Mouse (Mus musculus) natural killer cell, adult 2 months (primary cell): ENCODE measurements around the gene Sctr.

Experiments
- DNase-seq, 2 experiments: peaks; one replicate each; pipeline ENCODE4 v3.0.0; 2022; ENCODE audit warnings: low spot score in 2 of 2

Sctr gene

DNA sequence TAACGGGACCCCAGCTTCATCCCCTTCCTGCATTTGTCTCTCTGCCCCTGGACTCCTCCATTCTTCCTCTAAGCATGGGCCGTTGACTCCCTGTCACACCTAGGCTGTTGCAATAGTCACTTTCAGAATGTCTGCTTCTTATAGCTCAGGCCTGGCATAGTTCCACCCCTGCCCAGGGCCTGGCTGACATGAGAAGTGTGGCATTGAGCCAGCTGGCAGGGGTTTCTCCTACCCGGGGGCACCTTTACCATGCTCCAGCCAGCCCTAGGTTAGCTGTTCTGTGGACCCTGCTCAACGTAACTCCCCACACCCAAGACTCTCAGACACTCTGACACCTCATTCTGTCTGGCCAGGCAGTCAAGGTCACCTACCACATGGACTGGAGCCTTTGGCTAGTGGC is 21.0 kb downstream of the Sctr start:
- no peak for DNase-seq

DNA sequence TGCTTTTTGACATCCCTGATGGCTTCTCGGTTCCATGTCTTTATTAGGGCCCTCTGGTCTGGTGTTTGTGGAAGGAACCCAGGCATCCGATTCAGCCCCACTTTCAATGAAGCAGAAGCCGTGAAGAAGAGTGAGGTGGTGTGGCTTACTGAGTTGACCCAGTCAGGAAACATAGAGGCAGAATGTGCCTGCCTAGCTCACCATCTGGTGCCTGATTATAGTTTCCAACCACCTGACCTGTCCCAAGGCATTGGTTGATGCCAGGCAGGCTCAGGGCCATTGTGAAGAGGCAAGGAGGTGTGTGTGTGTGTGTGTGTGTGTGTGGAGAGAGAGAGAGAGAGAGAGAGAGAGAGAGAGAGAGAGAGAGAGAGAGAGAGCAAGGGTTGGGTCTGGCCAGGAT is 23.8 kb downstream of the Sctr start:
- DNase-seq: no peak

DNA sequence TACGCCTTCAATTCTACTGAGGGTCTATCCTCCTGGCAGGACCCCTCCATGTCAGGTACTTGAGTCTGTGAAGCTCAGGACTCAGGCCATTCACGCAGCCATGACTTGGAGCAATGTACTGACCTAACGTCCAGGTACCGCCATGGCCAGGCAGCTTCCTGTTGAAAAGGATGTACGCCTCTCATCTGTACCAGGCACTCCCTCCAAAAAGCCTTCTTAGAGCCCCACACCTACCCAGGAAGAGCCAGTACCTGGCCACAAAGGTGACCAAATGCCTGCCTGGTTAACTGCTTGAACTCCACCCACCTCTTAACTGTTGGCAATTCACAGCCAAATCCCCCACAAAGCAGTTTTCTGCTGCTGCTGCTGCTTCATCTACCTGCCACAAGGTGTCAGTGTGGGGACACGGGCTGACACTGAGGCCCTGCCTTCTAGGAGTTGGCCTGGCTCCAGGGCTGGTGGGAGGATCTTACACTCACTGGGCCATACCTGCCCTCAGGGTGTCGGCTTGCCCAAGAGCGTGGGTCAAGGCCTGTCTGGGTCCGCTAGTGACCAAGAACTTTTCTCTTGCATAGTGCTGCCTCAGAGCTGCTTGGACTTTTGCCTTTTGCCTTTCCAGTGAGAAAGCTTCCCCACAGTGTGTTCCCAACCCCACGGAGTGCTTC is 26.2 kb downstream of the Sctr start:
- peak; percentile 71 to 78 for DNase-seq

DNA sequence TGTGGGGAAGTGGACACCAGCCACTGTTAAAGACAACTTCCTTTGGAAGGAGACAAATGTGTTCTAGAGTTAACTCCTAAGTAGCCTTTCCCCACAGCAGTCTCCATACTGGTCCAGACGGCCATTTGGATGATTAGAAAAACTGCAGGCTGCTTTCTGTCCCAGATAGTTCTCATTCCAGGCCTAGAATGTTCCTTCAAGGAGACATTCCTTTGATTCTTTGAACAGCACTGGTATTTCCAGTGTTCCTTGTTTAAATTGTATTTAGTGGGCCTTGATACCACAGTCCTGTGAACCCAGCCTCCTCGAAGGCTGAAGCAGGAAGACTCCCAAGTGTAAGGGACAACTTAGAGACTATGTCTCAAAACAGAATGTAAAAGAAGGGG is 26.8 kb downstream of the Sctr start:
- DNase-seq: no peak

DNA sequence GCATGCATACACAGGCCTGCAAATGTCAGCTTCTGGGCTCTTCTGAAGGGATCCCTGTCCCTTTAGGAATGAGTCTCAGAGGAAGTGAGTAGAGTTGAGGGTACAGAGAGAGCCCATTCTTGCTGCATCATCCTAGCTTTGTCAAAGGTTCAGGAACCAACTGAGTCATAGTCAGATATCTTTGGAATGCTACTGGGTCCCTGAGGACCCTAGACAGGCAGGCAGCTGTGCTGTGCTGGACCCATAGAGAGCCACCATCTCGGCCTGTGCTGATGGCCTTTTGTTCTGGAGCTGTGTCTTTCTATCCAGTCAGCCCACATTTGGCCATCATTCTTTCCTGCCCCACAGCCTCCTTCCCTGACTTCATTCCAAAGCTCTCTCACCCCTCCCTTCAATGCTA is 28.1 kb downstream of the Sctr start:
- DNase-seq: no peak

DNA sequence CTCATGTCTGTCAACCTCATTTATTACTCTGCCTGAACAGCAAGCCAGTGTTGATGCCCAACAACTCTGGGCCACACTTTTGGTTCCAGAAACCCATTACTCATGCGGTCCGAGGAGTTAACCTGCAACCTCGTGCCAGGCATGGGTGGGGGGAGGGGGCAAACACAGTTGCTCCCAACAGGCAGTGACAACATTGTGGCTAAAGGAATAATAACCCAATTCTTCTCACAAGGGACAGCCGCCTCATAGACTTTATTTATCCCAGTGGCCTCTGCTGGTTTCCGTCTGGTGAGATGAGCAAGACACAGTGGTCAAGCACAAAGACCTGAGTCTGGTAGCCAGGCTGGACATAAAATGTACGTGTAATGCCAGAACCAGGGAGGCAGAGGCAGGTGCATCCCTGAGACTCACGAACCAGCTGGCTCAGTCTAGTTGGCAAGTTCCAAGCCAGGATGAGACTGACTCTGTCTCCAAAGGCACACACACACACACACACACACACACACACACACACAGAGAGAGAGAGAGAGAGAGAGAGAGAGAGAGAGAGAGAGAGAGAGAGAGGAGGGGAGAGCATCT is 28.9 kb downstream of the Sctr start:
- no peak for DNase-seq

DNA sequence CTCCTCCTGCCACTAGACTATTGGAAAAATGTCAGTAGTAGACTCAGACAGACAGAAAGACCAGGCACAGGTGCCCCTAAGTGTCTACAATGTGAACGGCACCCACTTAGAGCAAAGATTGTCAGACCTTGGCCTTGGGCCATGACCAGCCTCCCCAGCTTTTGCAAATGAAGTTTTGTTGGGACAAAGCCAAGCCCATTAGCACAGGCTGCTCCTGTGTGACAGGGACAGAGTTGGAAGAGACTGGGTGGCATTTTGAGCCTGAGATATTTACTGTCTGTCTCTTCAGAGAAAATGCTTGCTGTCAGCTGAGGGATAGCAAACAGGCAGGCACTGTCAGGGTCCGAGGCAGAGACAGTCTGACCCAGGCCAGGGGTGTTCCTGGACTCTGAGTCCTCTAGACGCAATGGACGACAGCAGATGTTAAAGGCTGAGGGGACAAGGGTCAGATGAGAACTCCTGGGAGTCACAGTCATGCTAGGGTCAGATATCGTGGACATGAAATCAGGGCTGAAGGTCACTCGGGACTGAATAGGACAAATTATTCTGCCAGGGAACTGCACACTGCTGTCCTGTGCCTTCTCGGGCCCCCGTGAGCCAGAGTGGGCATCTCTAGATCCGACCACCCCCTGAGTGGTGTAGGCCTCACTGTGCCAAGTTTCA is 30.5 kb downstream of the Sctr start:
- no peak for DNase-seq

DNA sequence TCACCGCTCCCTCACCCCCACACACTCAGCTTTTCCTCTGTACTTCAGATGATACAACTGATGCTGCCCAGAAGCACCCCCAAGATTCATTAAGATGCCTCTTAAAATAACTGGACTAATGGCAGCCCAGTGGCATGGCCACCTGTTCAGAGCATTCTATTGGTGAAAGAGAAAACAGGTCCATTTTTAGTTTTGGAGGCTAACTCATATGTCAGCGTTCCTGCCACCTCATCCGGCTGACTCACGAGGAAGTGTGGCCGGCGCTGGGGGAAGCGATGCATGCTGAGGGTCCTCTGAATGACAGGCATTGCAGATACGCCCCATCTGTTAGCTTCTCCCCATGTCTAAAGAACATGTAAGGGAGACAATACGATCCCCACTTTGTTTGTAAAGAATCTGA is 31.9 kb downstream of the Sctr start:
- no peak for DNase-seq

DNA sequence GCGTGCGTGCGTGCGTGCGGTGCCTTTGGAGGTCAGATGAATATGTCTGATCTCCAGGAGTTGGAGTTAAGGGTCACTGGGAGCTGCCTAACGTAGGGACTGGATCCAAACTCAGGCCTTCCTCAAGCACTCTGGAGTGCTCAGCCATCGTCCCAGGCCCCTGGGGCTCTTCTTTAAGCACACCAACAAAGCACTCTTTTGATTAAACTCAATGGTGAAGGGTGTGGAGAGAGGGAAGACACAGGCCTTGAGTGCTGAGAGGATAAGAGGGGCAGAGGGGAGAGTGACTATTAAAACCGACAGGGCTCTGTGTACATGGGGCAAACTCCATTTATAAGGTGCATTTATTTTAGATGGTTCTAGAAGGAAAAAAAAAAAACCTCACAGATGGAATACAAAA is 35.7 kb downstream of the Sctr start:
- no peak for DNase-seq

DNA sequence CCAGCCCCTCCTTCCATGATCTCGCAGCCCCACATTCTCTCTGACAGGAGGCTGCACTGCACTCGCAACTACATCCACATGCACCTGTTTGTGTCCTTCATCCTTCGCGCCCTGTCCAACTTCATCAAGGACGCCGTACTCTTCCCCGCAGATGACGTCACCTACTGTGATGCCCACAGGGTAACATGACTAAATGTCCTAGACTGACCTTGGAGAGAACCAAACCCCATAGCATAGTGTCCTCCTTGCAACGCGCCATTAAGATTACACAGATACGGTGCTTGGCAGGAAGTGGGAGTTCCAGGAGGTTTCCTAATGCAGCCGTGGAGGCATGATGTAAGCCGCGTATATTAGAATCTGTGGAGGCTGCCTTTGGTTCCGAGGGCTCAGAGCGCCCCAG is 37.9 kb downstream of the Sctr start:
- no peak for DNase-seq

DNA sequence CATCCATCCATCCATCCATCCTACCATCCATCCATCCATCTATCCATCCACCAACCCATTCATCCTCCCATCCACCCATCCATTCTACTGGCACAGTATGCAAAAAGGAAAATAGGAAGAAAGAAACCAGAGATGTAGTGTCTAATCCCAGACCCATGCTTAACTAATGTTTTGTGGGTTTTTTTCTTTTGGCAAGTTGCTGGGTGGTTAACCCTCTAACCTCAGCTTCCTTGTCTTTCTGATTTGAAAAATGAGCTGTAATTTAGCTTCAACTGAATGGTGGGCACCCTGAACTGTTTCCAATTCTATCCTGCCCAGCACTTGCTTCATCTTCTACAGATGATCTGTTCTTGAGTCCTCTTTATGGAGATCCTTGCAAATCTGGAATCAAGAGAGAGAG is 40.6 kb downstream of the Sctr start:
- DNase-seq: no peak

DNA sequence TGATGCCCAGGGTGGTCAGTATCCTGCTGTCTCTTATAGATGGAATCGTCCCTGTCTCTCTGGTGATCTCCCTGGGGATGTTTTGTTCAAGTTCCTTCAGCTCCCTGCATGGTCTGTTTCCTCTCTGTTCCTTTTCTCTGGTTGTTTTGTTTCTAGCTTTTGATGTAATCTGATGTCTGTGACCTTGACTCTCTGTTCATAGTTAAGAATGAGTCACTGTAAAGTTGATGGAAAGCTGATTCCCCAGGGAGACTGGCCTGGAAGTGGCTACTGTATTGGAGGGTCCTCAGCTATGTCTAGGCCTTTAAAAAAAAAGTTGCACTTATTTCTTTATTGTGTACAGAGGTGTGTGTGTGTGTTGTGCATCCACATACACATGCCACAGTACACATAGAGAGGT is 44.4 kb downstream of the Sctr start:
- no peak for DNase-seq

DNA sequence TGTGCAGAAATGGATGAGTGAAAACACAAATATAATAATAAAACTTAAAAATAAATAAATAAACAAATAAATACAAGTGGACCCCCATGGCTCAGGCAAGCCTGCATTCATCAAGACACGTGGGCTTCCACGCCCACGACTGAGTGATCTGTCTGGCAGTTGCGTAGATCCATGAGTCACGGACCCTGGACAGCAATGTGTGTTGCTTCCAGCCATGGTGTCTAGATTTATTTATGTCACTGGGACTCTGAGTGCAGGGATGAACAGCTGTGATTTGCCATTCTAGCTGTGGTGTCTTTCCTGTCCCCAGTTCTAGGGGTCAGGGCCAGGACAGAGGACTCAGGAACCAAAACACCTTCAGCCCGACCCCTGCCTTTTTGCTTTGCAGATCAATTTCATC is 48.3 kb downstream of the Sctr start:
- peak in 1 of 2 experiments; percentile 6 for DNase-seq

DNA sequence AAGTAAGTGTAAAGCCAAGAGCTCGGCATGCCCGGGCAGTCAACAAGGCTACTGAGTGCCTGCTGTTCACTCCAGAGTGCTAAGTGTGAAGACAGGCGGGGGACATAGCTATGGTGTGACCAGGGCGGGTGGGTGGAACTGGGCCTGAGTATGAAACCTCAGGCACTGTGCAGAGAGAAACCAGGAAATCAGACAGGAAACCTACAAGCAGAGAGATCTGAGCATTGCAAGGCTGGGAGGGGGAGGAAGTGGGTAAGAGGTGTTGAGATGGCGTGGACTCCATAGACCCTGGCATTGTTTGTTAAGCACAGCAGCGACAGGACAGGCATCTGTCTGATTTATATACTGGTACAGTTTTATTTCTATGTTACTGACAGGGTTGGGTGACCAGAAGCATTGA is 48.8 kb downstream of the Sctr start:
- peak; percentile 72 to 88 for DNase-seq

DNA sequence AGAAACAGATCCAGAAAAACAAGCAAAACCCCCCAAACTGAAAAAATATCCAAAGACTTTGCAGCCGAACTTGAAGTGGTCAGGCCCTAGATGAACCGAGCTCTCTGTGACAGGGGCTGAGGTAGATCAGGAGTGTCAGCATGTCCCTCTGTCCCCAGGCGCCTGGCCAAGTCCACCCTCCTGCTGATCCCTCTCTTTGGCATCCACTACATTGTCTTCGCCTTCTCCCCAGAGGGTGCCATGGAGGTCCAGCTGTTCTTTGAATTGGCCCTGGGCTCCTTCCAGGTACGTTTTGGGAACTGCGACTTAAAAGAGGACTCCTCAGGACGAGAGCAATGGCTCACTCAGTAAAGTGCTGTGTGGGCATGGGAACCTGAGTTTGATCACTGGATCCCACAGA is 49.5 kb downstream of the Sctr start:
- DNase-seq: no peak

DNA sequence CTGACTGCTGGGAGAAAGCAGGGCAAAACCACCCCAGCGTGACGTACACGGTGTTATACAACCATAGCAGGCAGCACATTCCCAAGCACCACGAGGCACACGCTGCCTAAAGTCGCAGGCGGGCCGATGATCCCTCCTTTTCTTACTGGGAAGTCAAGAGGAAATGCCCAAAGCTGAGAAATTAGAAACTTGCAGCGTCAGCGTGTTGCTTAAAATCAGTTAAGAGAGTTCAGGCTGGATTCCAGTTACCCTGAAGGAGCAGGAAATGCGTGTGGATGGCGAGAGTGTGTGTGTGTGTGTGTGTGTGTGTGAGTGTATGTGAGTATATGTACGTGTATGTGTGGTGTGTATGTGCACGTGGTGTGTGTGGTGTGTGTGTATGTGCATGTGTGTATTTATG is 50.4 kb downstream of the Sctr start:
- peak in 1 of 2 experiments; percentile 16 for DNase-seq

DNA sequence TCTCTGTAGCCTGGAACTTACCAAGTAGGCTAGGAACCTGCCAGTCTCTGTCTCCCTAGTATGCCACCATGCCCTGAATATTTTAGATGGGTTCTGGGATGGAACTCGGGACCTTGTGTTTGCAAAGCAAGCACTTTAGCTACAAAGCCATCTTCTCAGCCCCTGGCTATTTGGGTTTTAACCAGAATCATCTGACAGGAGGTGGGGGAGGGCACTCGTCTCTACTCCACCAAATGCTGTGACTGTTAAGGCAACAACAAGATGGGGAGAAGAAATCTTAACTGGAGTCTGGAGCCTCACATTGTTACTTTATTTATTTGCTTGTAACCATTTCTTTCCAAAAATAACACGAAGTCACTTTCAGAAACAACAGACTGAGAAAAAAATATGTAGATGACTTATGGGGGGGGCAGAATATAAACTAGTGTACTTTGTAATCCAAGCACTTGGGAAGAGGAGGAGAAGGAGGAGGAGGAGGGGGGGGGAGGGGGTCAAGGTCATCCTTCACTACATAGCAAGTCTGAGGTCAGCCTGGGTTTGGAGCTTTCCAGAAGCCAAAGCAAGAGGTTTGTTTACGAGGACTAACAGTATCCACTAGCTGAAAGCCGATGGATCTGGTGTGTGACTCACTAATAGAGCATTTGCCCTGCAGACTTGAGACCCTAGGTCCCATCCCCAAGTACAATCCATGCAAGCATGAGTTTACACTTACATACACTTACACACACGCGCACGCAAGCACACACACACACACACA is 51.2 kb downstream of the Sctr start:
- DNase-seq: no peak

DNA sequence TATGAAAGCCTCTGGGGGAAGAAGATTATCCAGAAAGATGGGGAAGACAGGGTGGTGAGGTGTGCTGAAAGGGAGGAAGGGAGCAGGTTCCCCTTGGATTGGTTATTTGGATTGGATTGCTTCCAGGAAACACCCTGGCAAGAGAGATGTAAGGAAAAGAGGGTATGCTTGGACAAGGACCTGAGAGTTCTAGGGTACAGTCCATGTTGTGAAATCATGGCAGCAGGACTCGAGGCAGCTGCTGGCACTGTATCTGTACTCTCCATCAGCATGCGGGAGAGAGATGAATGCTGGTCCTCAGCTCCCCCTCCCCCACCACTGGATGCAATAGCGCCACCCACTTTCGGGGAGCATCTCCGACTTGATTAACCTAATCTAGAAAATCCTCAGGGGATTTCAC is 54.0 kb downstream of the Sctr start:
- DNase-seq: no peak

DNA sequence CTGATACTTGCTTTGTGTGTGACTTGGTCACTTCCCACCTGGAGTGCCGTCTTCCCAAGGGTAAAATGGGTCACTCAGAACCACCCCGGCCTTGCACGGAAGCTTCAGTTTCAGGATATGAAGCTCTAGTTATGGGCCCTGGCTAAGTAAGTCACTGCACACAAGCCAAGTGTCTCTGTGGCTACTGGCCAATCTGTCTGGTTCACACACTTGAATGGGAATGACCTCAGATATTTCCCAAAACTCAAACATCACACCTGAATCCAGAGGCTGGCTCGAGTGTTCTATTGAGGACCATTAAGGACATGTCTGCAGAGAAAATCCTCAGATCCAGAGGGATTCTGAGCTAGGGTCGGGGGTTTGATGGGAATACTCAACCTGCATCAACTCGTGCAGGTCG is 55.5 kb downstream of the Sctr start:
- DNase-seq: no peak

DNA sequence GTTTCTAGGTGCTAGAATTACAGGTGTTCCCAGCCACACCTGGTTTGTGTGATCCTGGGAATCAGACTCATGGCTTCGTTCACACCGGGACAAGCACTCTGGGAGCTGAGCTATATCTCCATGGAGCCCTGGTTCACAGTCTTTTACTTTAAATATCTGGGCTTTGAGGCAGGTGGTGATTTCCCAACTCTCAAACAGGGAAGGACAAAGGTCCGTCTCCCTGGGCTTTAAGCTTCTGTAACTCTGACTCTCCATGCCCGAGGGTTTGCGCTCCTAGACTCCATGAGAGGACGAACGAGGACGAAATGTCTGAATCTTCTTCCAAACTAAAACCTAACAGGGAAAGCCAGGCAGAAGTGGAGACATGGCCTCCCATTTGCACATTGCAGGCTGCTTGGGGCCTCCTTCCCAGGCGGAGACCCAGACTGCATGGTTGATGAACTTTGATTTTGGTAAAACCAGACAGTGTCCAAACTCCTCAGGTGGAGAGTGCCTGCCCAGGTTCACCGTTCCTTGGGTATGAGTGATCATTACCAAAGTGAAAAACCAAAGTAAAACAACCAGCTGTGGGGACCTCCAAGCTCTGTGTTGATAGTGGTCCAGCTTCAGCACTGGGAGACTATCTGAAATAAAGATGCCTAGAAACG is 57.5 kb downstream of the Sctr start:
- DNase-seq: no peak

DNA sequence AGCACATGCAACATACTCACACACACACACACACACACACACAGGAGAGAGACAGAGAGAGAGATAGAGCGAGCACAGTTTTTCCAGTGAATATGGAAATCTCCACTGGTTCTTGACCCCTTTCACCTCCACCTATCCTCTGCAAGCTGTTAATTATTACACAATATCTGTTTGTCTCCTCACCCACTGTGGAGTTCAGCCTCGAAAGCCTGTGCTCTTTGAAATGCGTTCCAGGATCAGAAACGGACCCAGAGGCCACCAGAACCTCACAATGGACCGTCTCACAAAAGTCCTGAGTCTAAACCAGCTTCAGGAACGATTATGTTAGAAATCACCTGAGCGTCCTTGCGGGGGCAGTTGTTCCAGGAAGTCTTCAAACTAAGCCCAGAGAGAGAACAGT is 59.5 kb downstream of the Sctr start:
- DNase-seq: no peak

DNA sequence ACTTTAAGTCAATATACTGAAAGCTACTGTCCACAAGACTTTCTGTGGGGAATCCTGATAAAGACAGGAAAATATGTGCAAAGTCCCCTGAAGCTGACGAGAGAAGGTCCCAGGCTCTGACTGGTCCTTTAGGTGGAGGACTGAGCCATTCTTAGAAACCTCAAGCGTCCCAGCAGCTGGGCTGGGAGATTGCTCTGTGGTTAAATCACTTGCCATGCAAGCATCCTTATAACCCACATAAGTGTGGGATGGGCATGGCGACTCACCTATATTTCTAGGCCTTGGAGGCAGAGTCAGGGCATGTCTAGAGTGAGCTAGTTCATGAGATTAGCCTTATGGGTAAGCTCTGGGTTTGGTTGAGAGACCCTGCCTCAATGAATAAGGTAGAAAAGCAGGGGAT is 59.9 kb downstream of the Sctr start:
- no peak for DNase-seq
